Mouse (Mus musculus) right cerebral cortex, postnatal 14 days (tissue): Measurements from ENCODE around the gene Mrrf.
"Not testable (repeated sequence)": the region's sequence is repeated elsewhere in the genome, so short reads cannot be mapped to it uniquely, and the experiment has no call there.

Source experiments
- DNase-seq: peaks from one replicate; pipeline ENCODE4 v3.0.0; 2022

The Mrrf gene

DNA sequence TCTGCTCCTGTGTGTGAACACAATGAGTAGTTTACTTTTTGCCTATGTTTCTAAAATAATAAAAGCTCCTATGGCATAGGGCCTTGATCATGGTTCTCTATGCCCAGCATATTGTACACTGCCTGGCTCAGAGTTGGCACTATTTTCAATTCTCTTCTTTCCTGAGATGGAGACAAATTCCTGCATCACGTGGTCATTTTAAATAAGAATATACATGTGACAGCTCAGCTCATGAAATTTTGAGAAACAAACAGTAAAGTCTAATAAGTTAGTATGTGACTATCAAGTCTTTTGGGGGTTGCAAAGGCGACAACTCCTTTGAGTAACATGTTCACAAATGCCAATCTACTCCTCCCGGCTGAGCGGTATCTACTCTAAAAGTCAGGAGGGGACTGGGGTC lies 302 bp upstream of the Mrrf start:
- DNase-seq, result no peak

DNA sequence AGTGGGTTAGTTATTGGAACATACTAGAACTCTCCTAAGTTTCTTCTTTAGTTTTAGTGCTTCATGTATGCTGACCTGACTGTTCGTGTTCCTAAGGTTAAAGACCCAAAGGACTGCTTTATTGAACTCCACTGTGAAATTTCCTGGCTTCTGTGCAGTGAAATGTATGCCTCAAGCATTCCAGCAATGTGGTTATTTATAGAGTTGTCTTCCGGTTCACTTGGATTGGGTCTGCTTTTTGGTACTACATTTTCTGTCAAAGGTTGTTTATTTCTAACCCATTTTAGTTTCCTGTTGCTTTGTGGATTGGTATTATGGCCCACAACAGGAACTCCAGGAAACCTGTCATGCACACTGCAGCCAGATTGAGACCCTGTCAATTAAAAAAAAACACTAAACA lies 2.9 kb downstream of the Mrrf start:
- DNase-seq, result no peak

DNA sequence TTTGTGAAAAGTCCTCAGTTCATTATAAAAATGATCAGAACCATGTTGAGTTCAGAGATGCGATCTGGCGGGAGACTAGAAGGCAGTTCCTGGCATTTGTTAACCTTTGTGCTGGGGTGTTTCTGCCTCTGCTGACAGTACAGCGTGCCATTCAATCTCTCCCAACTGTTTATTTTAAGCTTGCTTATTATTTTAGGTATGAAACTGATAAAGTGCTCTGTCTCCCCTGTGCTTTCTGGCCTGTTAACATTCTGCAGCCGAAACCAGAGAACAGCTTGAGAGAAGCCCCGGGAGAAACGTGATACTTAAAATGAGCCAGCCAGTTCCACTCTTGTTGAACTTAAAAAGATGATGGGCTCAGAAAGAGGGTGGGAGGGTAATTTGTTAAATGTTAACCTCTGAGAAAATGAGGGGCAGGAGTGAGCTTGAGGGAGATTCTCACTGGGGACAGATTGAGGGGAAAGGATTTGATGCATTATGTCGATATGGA lies 12.7 kb downstream of the Mrrf start:
- no peak for DNase-seq

DNA sequence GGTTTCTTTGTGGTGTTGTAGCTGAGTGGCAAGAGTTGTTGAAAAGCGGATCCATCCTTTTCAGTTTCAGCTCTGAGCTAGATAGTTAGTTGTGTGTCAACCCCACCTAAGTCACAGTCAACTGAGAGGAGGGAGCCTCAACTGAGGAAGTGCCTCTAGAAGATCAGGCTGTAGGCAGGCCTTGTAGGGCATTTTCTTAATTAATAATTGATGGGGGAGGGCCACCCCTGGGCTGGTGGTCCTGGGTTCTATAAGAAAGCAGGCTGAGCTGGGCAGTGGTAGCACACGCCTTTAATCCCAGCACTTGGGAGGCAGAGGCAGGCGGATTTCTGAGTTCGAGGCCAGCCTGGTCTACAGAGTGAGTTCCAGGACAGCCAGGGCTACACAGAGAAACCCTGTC lies 16.2 kb downstream of the Mrrf start:
- not testable (repeated sequence) for DNase-seq

DNA sequence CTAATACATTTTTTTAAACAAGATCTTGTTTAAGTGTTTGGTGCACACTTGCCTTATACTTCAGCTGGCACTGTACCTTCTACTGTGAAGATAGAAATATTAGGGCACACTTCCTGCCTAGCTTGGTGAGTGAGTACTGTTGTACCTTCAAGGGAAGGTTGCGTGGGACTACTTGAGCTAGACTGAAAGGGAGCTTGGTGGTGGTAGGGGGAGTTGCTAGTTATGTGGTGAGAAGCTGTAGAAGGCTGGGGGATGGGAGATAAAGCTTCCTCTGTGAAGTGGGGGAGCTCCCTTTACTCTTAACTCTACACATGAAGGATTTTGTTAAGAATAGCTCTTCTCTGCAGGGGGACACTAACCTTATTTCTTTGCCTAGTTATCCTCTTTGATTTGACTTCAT lies 21.3 kb downstream of the Mrrf start:
- no peak for DNase-seq

GRCm38 (mm10) chr2:36159336-36159735 lies 23.1 kb downstream of the Mrrf start:
- no peak for DNase-seq

GRCm38 (mm10) chr2:36167990-36168618 lies 31.9 kb downstream of the Mrrf start:
- DNase-seq, result no peak

GRCm38 (mm10) chr2:36169176-36169575 lies 33.0 kb downstream of the Mrrf start:
- DNase-seq, result no peak

- DNase-seq, result no peak
Measured at GRCm38 (mm10) chr2:36172136-36172535, 35.9 kb downstream of the Mrrf start.

- DNase-seq, result no peak
Measured at GRCm38 (mm10) chr2:36172574-36172973, 36.4 kb downstream of the Mrrf start.

DNA sequence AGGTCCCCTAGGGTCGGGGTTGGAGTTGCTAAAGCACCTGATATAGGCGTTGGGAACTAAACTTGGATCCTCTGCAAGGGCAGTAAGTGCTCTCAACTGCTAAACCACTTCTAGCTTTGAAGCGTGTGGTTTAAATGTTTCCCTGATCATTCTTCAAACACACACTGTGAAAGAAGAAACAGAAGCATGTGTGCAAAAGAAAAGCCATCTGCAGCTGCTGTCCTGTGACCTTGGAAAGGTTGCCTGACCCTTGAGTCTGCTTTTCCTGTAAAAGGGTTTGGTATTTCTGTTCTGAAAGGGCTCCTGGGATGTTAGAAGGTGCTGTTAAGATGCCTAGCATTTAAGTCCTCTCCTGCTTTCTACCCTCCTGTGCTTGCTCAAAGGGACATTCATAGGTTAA lies 43.3 kb downstream of the Mrrf start:
- DNase-seq, result no peak

DNA sequence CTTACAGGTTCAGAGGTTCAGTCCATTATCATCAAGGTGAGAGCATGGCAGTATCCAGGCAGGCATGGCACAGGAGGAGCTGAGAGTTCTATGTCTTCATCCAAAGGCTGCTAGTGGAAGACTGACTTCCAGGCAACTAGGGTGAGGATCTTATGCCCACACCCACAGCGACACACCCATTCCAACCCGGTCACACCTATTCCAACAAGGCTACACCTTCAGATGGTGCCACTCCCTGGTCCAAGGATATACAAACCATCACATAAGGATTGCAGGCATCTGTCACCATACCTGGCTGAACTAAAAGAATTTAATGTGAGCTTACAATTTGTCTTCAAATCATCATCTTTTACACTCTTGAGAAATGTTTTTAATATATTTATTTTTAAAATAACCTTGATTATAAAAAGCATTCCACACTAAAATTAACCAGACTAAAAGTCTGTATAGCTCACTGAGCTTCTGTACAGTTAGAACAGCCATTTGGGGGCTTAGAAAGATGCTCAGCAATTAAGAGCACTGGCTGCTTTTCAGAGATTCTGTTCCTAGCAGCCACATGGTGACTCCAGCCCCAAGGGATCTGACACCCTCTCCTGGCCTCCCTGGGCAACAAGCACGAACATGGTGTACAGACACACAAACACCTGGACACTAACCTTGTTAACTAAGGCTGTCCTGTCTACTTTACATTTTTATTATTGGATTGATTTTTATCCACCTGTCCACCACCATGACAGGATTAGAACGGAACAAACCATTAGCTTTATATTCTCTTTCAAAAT lies 45.6 kb downstream of the Mrrf start:
- not testable (repeated sequence) for DNase-seq

DNA sequence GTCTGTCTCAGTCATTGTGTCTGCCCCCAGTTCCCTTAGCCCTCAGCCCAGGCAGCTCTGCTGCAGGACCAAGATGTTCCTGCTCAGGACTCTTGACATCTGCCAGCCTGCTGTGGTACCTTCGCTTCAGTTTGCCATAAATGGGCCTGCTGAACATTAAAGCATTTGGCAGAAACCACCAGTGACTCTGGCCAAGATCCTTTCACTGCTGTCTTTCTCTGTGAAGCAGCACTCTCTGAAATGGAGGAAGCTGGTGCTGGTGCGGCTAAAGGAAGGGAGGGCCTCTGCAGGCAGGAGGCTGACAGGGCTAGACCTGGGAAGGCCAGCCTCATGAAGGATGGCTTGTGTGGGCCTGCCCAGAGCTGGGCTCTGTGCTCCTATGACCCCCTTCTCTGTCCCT lies 47.1 kb downstream of the Mrrf start:
- no peak for DNase-seq

GRCm38 (mm10) chr2:36184192-36184591 lies 48.0 kb downstream of the Mrrf start:
- DNase-seq, result no peak

DNA sequence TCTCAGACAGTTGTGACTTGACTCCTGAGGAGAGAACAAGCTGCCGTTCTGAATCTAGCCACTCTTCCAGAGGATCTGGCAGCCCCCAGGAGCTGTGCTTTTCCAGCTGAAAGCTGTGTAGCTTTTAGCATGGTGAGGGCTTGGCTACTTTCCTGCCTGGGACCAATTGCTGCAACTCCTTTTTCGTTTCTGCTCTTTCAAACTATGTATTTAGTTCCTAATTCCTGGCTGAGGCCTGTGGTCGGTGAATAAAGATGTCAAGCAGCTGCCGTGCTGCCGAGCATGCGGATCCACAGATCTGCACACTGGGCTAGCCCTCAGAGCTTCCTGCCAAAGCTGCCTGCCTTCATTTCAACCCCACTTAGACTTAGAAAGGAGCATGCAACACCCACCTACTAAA lies 48.7 kb downstream of the Mrrf start:
- no peak for DNase-seq

- DNase-seq, result not testable (repeated sequence)
Measured at GRCm38 (mm10) chr2:36189200-36189599, 53.0 kb downstream of the Mrrf start.

GRCm38 (mm10) chr2:36191098-36191941 lies 55.1 kb downstream of the Mrrf start:
- no peak for DNase-seq

DNA sequence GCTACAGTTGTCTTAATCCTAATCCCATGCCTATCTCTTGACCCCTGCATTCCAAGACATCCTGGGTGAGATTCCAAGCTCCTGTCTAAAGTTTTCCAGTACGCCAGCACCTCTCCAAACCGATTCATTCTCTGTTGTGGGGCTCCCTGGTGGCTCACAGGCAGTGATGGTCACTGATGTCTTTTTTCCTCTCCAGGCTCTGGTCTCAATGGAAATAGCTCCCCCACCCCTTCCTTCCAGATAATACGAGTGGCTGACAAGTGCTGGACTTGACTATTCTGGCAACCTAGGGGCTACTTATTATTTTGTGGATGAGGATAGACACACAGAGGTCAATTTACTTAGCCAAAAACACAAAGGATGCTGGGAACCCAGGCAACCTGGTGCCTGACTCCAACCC lies 60.8 kb downstream of the Mrrf start:
- no peak for DNase-seq

DNA sequence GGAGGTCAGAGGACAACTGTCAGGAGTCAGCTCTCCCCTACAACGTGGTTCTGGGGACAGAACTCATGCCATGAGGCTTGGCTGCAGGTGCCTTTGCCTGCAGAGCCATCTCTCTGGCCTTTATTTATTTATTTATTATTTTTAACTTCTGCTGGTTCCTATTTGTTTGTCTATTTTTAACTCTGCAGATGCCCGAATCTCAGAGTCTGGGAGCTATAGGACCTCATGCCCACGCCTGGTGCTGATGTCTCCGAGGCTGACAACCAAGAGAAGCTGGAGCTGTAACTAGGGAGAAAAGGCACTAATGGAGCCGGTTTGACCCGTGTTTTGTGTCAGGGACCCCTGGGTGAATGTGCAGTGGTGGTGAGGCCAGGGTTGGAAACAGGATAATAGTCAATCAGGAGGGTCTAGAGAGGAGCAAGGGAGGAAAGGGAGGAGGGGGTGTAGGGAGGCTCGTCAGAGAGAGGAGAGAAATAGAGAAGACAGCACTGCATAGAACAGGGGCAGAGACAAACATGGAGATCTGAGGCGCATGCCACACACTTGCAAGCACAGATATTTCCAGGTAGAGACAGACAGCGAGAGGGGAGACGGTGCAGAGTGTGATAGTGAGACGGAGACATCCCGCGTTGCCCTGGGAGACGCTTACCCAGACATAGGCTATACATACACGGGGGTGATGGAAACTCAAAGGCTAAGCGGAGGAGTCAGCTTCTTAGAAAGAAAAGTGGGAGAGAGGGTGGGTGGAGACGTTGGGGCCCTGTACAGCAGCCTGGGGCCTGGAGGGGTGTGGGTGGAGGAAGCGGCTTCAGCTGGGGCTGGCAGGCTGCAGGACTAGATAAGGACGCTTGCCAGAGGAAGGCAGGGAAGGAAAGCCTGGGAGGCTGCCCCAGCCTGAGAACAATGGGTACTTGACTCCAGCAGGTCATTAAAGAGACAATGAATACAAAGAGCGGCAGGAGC lies 62.0 kb downstream of the Mrrf start:
- DNase-seq, result peak; percentile 41

GRCm38 (mm10) chr2:36198882-36199262 lies 62.7 kb downstream of the Mrrf start:
- DNase-seq, result no peak

GRCm38 (mm10) chr2:36200813-36201212 lies 64.6 kb downstream of the Mrrf start:
- DNase-seq, result no peak
